Mouse (Mus musculus): ENCODE measurements at regions not wholly inside any gene's neighbourhood (a gene's known extent, or its start where the extent isn't known, plus 50 kb on each side); places are given as distances from the start of the nearest gene placed in this dataset.

DNA sequence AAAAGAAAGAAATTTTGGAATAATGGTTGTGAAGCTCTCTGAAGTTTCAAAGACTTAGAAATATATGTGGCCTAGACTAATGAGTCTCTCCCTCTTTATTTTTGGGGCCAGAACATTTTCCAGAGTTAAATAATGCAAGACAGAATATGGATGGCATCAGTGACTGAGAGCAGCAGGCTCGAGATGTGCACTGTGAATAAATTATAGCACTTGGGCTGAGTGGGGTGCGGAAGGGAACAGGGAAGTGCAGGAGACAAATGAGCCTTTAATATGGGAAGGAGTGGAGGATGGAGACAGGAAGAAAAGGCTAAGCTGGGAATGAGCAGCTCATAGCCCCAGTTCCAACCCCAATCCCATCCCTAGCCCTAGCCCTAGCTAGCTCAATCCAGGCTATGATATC lies 108.0 kb upstream of the Plxna4 start:
- 83% methylated on average over 2 of the region's 2 CpGs for WGBS
- no peaks in the 10 kb centered on the region for H3K4me1 ChIP-seq
- no peak overlapping the region for H3K4me3 ChIP-seq
- H3K9me3 ChIP-seq: no peaks in the 10 kb centered on the region
- H3K27ac ChIP-seq (replicated peaks): no peak overlapping the region
- DNase-seq (ENCODE audit: low spot score): no peak
- H3K36me3 ChIP-seq (replicated peaks): no peaks in the 10 kb centered on the region
- no peaks in the 10 kb centered on the region for H3K27me3 ChIP-seq (replicated peaks; ENCODE audit: low read depth, poor library complexity, severe bottlenecking)

DNA sequence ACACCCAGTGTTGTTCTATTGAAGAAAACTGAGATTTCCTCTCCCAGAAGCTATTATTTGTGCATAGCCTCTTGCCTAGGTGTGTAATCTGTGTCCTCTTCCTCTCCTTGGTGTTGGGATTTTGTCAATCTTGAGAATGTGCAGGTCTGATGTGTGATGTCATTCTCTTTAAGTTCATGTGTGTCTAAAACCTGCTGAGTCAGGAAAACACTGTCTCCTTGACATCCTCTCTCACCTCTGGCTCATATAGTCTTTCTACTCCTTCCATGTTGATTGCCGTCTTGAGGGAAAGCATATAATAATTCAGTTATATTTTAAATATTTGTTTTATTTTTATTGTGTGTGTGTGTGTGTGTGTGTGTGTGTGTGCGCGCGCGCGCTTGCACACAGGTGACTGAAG lies 84.6 kb upstream of the Plxna4 start:
- no peaks in the 10 kb centered on the region for H3K4me1 ChIP-seq
- DNase-seq (ENCODE audit: low spot score): no peak
- H3K27me3 ChIP-seq (replicated peaks; ENCODE audit: low read depth, poor library complexity, severe bottlenecking): no peaks in the 10 kb centered on the region
- no peaks in the 10 kb centered on the region for H3K9me3 ChIP-seq
- no peaks in the 10 kb centered on the region for H3K36me3 ChIP-seq (replicated peaks)
- no peak overlapping the region for H3K27ac ChIP-seq (replicated peaks)
- 97% methylated on average over 6 of the region's 6 CpGs for WGBS
- H3K4me3 ChIP-seq: no peak overlapping the region

DNA sequence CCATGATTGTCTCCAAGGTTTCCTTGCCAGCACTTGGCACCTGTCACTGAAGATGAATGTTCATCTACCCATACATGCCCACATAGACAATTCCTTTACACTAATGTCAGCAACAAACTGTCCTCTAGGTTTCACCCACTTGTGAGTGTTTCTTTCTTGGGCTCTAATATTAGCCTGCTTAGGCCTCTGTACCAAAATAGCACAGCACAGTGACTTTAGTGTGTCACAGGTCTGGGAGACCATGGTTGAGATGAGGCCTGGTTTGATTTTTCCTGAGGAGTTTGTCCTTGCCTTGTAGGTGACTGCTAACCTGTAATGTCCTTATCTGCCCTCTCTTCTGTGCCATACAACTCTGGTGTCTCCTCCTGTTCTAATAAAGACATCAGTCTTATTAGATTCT lies 71.8 kb upstream of the Plxna4 start:
- Histone ChIP-seq H3K4me1 (no peaks in the 10 kb centered on the region), H3K27me3 (replicated peaks; ENCODE audit: low read depth, poor library complexity, severe bottlenecking) (no peaks in the 10 kb centered on the region), H3K4me3 (no peak overlapping the region), H3K36me3 (replicated peaks) (no peaks in the 10 kb centered on the region), H3K9me3 (no peaks in the 10 kb centered on the region), H3K27ac (replicated peaks) (no peak overlapping the region)
- no peak for DNase-seq (ENCODE audit: low spot score)

DNA sequence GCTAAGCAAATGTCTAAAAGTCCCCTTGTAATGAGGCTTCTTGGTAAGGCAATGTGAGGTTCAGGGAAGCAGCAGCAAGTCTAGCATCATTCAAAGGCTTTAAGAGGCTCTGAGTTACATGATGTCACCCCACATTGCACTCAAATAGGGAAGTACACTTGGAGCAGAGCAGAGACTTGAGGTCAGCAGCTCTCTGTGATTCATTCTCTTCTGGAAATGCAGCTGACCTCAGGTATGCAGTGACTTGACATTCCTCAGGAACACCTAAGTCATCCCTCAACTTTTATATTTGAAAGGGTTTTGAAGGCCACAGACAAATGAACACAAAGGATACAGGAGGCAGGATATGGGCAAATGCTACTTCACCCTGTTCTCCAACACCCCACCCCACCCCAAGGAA lies 69.4 kb upstream of the Plxna4 start:
- no peak overlapping the region for H3K4me3 ChIP-seq
- no peaks in the 10 kb centered on the region for H3K27me3 ChIP-seq (replicated peaks; ENCODE audit: low read depth, poor library complexity, severe bottlenecking)
- no peak overlapping the region for H3K27ac ChIP-seq (replicated peaks)
- H3K4me1 ChIP-seq: no peaks in the 10 kb centered on the region
- no peak for DNase-seq (ENCODE audit: low spot score)
- H3K36me3 ChIP-seq (replicated peaks): no peaks in the 10 kb centered on the region
- no peaks in the 10 kb centered on the region for H3K9me3 ChIP-seq

DNA sequence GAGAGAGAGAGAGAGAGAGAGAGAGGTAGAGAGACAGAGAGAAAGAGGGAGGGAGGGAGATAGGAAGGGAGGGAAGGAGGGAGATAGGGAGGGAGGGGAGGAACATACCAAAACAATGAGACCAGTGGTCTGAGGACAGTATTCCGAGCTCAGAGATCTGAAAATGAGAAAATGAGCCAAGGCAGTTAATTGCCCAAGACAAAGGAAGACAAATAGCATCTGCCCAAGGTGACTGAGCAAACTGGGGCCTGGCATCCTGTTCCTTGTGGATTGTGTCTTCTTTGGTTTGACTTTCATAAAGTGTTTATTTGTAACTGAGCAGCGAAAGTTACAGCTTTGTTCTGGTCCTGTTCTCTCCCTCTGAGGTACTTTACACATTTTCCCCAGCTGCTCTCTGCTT lies 66.2 kb upstream of the Plxna4 start:
- H3K36me3 ChIP-seq (replicated peaks): no peaks in the 10 kb centered on the region
- whole genome bisulfite sequencing: 74% methylated on average over 2 of the region's 2 CpGs
- DNase-seq (ENCODE audit: low spot score): no peak
- H3K9me3 ChIP-seq: no peaks in the 10 kb centered on the region
- H3K27me3 ChIP-seq (replicated peaks; ENCODE audit: low read depth, poor library complexity, severe bottlenecking): no peaks in the 10 kb centered on the region
- no peak overlapping the region for H3K4me3 ChIP-seq
- no peak overlapping the region for H3K27ac ChIP-seq (replicated peaks)
- H3K4me1 ChIP-seq: no peaks in the 10 kb centered on the region

DNA sequence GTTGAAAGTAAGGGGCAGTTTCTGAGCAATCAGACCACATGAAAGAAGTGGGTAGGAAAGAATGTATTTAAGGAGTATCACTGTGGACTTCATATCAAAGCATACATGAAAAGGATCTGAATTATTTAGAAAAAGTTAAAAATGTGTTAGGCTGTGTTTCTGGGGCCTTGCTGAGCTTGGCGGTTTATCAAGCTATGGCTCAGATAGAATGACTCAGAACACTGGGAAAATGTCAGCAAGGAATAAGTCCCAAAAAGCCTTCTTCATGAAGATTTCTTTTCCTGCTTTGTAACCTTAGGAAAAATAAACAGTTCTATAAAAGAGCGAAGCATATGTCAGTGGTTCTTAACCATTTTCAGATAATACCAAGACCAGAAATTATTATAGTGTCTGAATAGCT lies 56.0 kb upstream of the Plxna4 start:
- Histone ChIP-seq H3K27ac (replicated peaks) (no peak overlapping the region), H3K36me3 (replicated peaks) (no peaks in the 10 kb centered on the region), H3K27me3 (replicated peaks; ENCODE audit: low read depth, poor library complexity, severe bottlenecking) (no peaks in the 10 kb centered on the region), H3K4me1 (no peaks in the 10 kb centered on the region), H3K4me3 (no peak overlapping the region), H3K9me3 (no peaks in the 10 kb centered on the region)
- DNase-seq (ENCODE audit: low spot score): no peak
- WGBS: 92% methylated on average over 2 of the region's 2 CpGs

DNA sequence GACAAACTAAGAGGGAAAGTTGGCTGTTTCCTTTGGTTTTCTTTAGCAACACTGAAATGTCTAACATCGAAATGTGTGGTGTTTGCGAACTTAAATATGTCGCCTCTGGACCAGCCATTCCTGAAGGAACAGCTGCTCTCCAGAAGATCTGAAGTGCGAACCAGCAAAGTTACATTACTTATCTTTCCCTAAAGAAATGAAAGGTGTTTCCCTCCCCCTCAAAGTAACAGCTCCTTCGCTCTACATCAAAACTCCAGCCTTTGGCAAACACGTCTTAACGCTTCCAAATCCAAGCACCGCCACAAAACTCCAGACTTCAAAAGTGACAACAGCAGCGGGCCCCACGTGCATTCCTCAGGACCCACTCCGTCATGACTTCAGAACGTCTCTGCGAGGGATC lies 50.9 kb upstream of the Plxna4 start:
- WGBS: 91% methylated on average over 13 of the region's 13 CpGs
- no peaks in the 10 kb centered on the region for H3K27me3 ChIP-seq (replicated peaks; ENCODE audit: low read depth, poor library complexity, severe bottlenecking)
- no peak for DNase-seq (ENCODE audit: low spot score)
- H3K4me3 ChIP-seq: no peak overlapping the region
- H3K36me3 ChIP-seq (replicated peaks): no peaks in the 10 kb centered on the region
- no peaks in the 10 kb centered on the region for H3K4me1 ChIP-seq
- H3K9me3 ChIP-seq: no peaks in the 10 kb centered on the region
- H3K27ac ChIP-seq (replicated peaks): no peak overlapping the region
